Mouse (Mus musculus) liver, embryonic 16.5 days (tissue): ENCODE data around the gene Tram2. TPM values are rescaled to one million over a fixed set of nuclear protein-coding genes. Genes with fewer than 3 reads are reported as not detected.

Experiments
- ATAC-seq: fragments of 200-750 bp; cut with Nextera tagmentation; 2 replicates; pipeline ENCODE4 v1.8.0; 2017; ENCODE audit warnings: low read depth, mild to moderate bottlenecking, moderate number of reproducible peaks, moderate library complexity
- H3K27ac ChIP-seq: fragments of 300-500 bp; sonication (generic); 2 replicates; pipeline ENCODE4 v1.5.1; 2014; ENCODE audit warnings: mild to moderate bottlenecking, low read length
- H3K27me3 ChIP-seq: fragments of 300-500 bp; sonication (generic); 2 replicates; pipeline ENCODE4 v1.6.1; 2014; ENCODE audit warnings: low read depth, low read length, mixed read lengths; ENCODE audit not compliant: control insufficient read depth, insufficient read depth
- H3K36me3 ChIP-seq: fragments of 300-500 bp; sonication (generic); 2 replicates; pipeline ENCODE4 v1.6.1; 2014; ENCODE audit warnings: mild to moderate bottlenecking; ENCODE audit not compliant: control insufficient read depth, insufficient read depth
- H3K4me1 ChIP-seq: fragments of 300-500 bp; sonication (generic); 2 replicates; pipeline ENCODE4 v1.6.1; 2014; ENCODE audit warnings: low read depth, low read length, mixed read lengths; ENCODE audit not compliant: control insufficient read depth
- H3K4me2 ChIP-seq: fragments of 300-500 bp; sonication (generic); 2 replicates; pipeline ENCODE4 v1.6.1; 2014; ENCODE audit warnings: low read depth, low read length, mixed read lengths
- H3K4me3 ChIP-seq: fragments of 300-500 bp; sonication (generic); 2 replicates; pipeline ENCODE4 v1.5.1; 2014; ENCODE audit warnings: low read depth, mild to moderate bottlenecking, low read length
- H3K9ac ChIP-seq: fragments of 300-500 bp; sonication (generic); 2 replicates; pipeline ENCODE4 v1.6.1; 2014; ENCODE audit warnings: low read depth, low read length
- H3K9me3 ChIP-seq: fragments of 300-500 bp; sonication (generic); replicated peaks from 2 replicates; pipeline ENCODE4 v1.6.1; 2016; ENCODE audit warnings: low read length; ENCODE audit not compliant: control insufficient read depth
- WGBS: fragments of 180-500 bp; shearing (Covaris S2); extraction: QIAGEN DNeasy Blood & Tissue Kit; methylation state at CpG from one replicate; pipeline ENCODE4 v1.1.7; 2014; ENCODE audit not compliant: insufficient replicate concordance; 5-methylcytosine and 5-hydroxymethylcytosine counted together
- polyA plus RNA-seq: library from polyadenylated mRNA; unstranded; fragments of >200 nt; fragmentation: Nextera tagmentation; extraction: Ambion mirVana; gene quantifications from 2 replicates; pipeline ENCODE4 v1.2.1, GENCODE M21; 2015

Gene Tram2
- polyA plus RNA-seq, 1 experiment from 2014 or later, result 2.0 TPM

- Histone ChIP-seq H3K4me2 (no peak overlapping the region), H3K36me3 (no peaks in the 10 kb centered on the region), H3K9me3 (no peaks in the 10 kb centered on the region), H3K9ac (no peak overlapping the region), H3K4me3 (no peak overlapping the region), H3K27me3 (no peaks in the 10 kb centered on the region), H3K4me1 (no peaks in the 10 kb centered on the region), H3K27ac (no peak overlapping the region)
- no peak for ATAC-seq
Measured at GRCm38 (mm10) chr1:21033792-21034119, 45.3 kb downstream of the Tram2 start.

GRCm38 (mm10) chr1:21033065-21033791 lies 45.8 kb downstream of the Tram2 start:
- Histone ChIP-seq H3K4me1 (no peaks in the 10 kb centered on the region), H3K4me3 (no peak overlapping the region), H3K27ac (no peak overlapping the region), H3K4me2 (no peak overlapping the region), H3K9ac (no peak overlapping the region), H3K36me3 (no peaks in the 10 kb centered on the region), H3K9me3 (no peaks in the 10 kb centered on the region), H3K27me3 (no peaks in the 10 kb centered on the region)
- ATAC-seq, result no peak
- WGBS, result 75% methylated on average over 11 of the region's 11 CpGs

GRCm38 (mm10) chr1:21031650-21032049 lies 47.4 kb downstream of the Tram2 start:
- Histone ChIP-seq H3K4me2 (no peak overlapping the region), H3K9ac (no peak overlapping the region), H3K4me3 (no peak overlapping the region), H3K27ac (no peak overlapping the region), H3K27me3 (no peaks in the 10 kb centered on the region), H3K4me1 (no peaks in the 10 kb centered on the region), H3K36me3 (no peaks in the 10 kb centered on the region), H3K9me3 (no peaks in the 10 kb centered on the region)
- ATAC-seq, result no peak
- WGBS, result 61% methylated on average over 2 of the region's 2 CpGs

GRCm38 (mm10) chr1:21029000-21029399 lies 50.0 kb downstream of the Tram2 start:
- Histone ChIP-seq H3K4me1 (no peaks in the 10 kb centered on the region), H3K36me3 (no peaks in the 10 kb centered on the region), H3K9me3 (no peaks in the 10 kb centered on the region), H3K4me2 (no peak overlapping the region), H3K27me3 (no peaks in the 10 kb centered on the region), H3K9ac (no peak overlapping the region), H3K4me3 (no peak overlapping the region), H3K27ac (no peak overlapping the region)
- no peak for ATAC-seq
- 60% methylated on average over 4 of the region's 4 CpGs for WGBS

- H3K4me3 ChIP-seq, result no peak overlapping the region
- no peaks in the 10 kb centered on the region for H3K27me3 ChIP-seq
- no peak overlapping the region for H3K27ac ChIP-seq
- WGBS, result 72% methylated on average over 7 of the region's 7 CpGs
- no peaks in the 10 kb centered on the region for H3K9me3 ChIP-seq
- no peak overlapping the region for H3K9ac ChIP-seq
- ATAC-seq, result no peak
- H3K4me2 ChIP-seq, result no peak overlapping the region
- H3K36me3 ChIP-seq, result no peaks in the 10 kb centered on the region
- H3K4me1 ChIP-seq, result no peaks in the 10 kb centered on the region
Measured at GRCm38 (mm10) chr1:21026534-21026933, 52.5 kb downstream of the Tram2 start.

GRCm38 (mm10) chr1:21025203-21025602 lies 53.8 kb downstream of the Tram2 start:
- Histone ChIP-seq H3K4me2 (no peak overlapping the region), H3K27me3 (no peaks in the 10 kb centered on the region), H3K4me3 (no peak overlapping the region), H3K36me3 (no peaks in the 10 kb centered on the region), H3K27ac (no peak overlapping the region), H3K9ac (no peak overlapping the region), H3K4me1 (no peaks in the 10 kb centered on the region), H3K9me3 (no peaks in the 10 kb centered on the region)
- no peak for ATAC-seq
- 13% methylated on average over 5 of the region's 5 CpGs for WGBS

GRCm38 (mm10) chr1:21023101-21023500 lies 55.9 kb downstream of the Tram2 start:
- H3K4me1 ChIP-seq, result no peaks in the 10 kb centered on the region
- H3K9ac ChIP-seq, result no peak overlapping the region
- ATAC-seq, result no peak
- H3K27ac ChIP-seq, result no peak overlapping the region
- 74% methylated on average over 3 of the region's 3 CpGs for WGBS
- H3K27me3 ChIP-seq, result no peaks in the 10 kb centered on the region
- H3K9me3 ChIP-seq, result no peaks in the 10 kb centered on the region
- H3K36me3 ChIP-seq, result no peaks in the 10 kb centered on the region
- no peak overlapping the region for H3K4me3 ChIP-seq
- H3K4me2 ChIP-seq, result no peak overlapping the region

- Histone ChIP-seq H3K36me3 (no peaks in the 10 kb centered on the region), H3K27ac (no peak overlapping the region), H3K4me3 (no peak overlapping the region), H3K4me1 (no peaks in the 10 kb centered on the region), H3K27me3 (no peaks in the 10 kb centered on the region), H3K4me2 (no peak overlapping the region), H3K9me3 (no peaks in the 10 kb centered on the region), H3K9ac (no peak overlapping the region)
- ATAC-seq, result no peak
- WGBS, result 37% methylated on average over 8 of the region's 8 CpGs
Measured at GRCm38 (mm10) chr1:21014463-21014862, 64.6 kb downstream of the Tram2 start.

- Histone ChIP-seq H3K27ac (no peak overlapping the region), H3K4me2 (no peak overlapping the region), H3K9ac (no peak overlapping the region), H3K9me3 (no peaks in the 10 kb centered on the region), H3K27me3 (no peaks in the 10 kb centered on the region), H3K36me3 (no peaks in the 10 kb centered on the region), H3K4me3 (no peak overlapping the region), H3K4me1 (no peaks in the 10 kb centered on the region)
- WGBS, result 61% methylated on average over 6 of the region's 6 CpGs
- ATAC-seq, result no peak
Measured at GRCm38 (mm10) chr1:21010282-21010800, 68.7 kb downstream of the Tram2 start.
